Mouse (Mus musculus) liver, postnatal 0 days (tissue): ENCODE data around the gene Smtn. TPM values are rescaled to one million over a fixed set of nuclear protein-coding genes. Genes with fewer than 3 reads are reported as not detected.
A peak's percentile ranks its signal among the peaks of the same experiment; 100 is the strongest.

Source experiments
- ATAC-seq: fragments of 200-750 bp; cut with Nextera tagmentation; 2 replicates; pipeline ENCODE4 v1.8.0; 2017; ENCODE audit warnings: mild to moderate bottlenecking, moderate library complexity
- DNase-seq: peaks from one replicate; pipeline ENCODE4 v3.0.0-alpha.2; 2016
- H3K27ac ChIP-seq: fragments of 300-500 bp; sonication (generic); 2 replicates; pipeline ENCODE4 v1.5.1; 2014; ENCODE audit warnings: antibody characterized with exemption, moderate library complexity, mild to moderate bottlenecking, low read depth
- H3K27me3 ChIP-seq: fragments of 300-500 bp; sonication (generic); 2 replicates; pipeline ENCODE4 v1.6.1; 2014; ENCODE audit warnings: low read length, control low read depth, mixed read lengths; ENCODE audit not compliant: insufficient read depth
- H3K36me3 ChIP-seq: fragments of 300-500 bp; sonication (generic); replicated peaks from 2 replicates; pipeline ENCODE4 v1.6.1; 2014; ENCODE audit warnings: mild to moderate bottlenecking, control low read depth, low read length, moderate library complexity, mixed read lengths; ENCODE audit not compliant: insufficient read depth
- H3K4me1 ChIP-seq: fragments of 300-500 bp; sonication (generic); 2 replicates; pipeline ENCODE4 v1.6.1; 2014; ENCODE audit warnings: antibody characterized with exemption, mild to moderate bottlenecking, control low read depth; ENCODE audit not compliant: insufficient read depth
- H3K4me2 ChIP-seq: fragments of 300-500 bp; sonication (generic); 2 replicates; pipeline ENCODE4 v1.6.1; 2014; ENCODE audit warnings: low read depth, mild to moderate bottlenecking, low read length, moderate library complexity, mixed read lengths
- H3K4me3 ChIP-seq: fragments of 300-500 bp; sonication (generic); 2 replicates; pipeline ENCODE4 v1.5.1; 2014; ENCODE audit warnings: low read depth, low read length
- H3K9ac ChIP-seq: fragments of 300-500 bp; sonication (generic); replicated peaks from 2 replicates; pipeline ENCODE4 v1.6.1; 2014; ENCODE audit warnings: mild to moderate bottlenecking, moderate library complexity
- H3K9me3 ChIP-seq: fragments of 300-500 bp; sonication (generic); 2 replicates; pipeline ENCODE4 v1.6.1; 2016; ENCODE audit warnings: mild to moderate bottlenecking, control low read depth, low read length, mixed read lengths
- CTCF ChIP-seq: sonication (generic); IDR thresholded peaks from 2 replicates; pipeline ENCODE4 v1.5.1; 2016; ENCODE audit warnings: antibody characterized with exemption, low read depth
- EP300 ChIP-seq: IDR thresholded peaks from 2 replicates; pipeline ENCODE4 v1.6.1; 2016; ENCODE audit warnings: antibody characterized with exemption, low read depth, mild to moderate bottlenecking
- WGBS: fragments of 180-500 bp; shearing (Covaris S2); extraction: QIAGEN DNeasy Blood & Tissue Kit; methylation state at CpG from one replicate; pipeline ENCODE4 v1.1.7; 2014; ENCODE audit not compliant: insufficient replicate concordance; 5-methylcytosine and 5-hydroxymethylcytosine counted together
- polyA plus RNA-seq: library from polyadenylated mRNA; unstranded; fragments of >200 nt; fragmentation: Nextera tagmentation; extraction: Ambion mirVana; gene quantifications from 2 replicates; pipeline ENCODE4 v1.2.1, GENCODE M21; 2015

Gene Smtn
- polyA plus RNA-seq, 1 experiment from 2014 or later: 8.9 TPM

GRCm38 (mm10) chr11:3567896-3568295 is 27.5 kb upstream of the Smtn start:
- TF ChIP-seq CTCF (no peak), EP300 (no peak)
- peaks cover 6% of the 10 kb centered on the region for H3K4me1 ChIP-seq
- no peaks in the 10 kb centered on the region for H3K36me3 ChIP-seq
- ATAC-seq (no peak), DNase-seq (no peak)
- H3K27me3 ChIP-seq: no peaks in the 10 kb centered on the region
- H3K9me3 ChIP-seq: no peaks in the 10 kb centered on the region
- H3K27ac ChIP-seq: no peak overlapping the region
- H3K9ac ChIP-seq: no peak overlapping the region
- 73% methylated on average over 1 of the region's 1 CpGs for WGBS
- no peak overlapping the region for H3K4me2 ChIP-seq
- no peak overlapping the region for H3K4me3 ChIP-seq

- ATAC-seq: peak; percentile 99
- peak overlapping the region; percentile 19; the same call in 1 of the 2 replicates for H3K27ac ChIP-seq
- WGBS: 68% methylated on average over 4 of the region's 4 CpGs
Measured at GRCm38 (mm10) chr11:3566018-3566417, 25.6 kb upstream of the Smtn start.

DNA sequence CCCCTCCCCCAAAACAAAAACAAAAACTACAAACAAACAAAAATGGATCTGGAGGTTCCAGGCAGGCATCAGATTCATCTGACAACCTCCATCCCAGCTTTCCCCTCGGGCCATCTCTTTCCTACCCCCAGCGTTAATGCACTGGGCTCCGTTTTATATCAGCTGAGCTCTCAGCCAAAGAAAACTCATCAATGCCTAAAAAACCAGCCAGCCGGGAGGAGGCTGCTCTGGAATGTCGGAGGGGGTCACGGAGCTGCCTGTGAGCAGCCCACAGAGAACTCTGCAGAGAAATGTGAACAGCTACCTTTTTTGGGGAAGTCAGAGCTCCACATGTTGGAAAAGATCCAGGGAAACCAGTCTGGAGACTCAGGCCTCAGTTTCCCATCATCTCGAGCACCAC is 24.0 kb upstream of the Smtn start:
- Histone ChIP-seq H3K27me3 (no peaks in the 10 kb centered on the region), H3K27ac (no peak overlapping the region), H3K9ac (no peak overlapping the region), H3K4me3 (no peak overlapping the region), H3K4me1 (peaks cover 2% of the 10 kb centered on the region), H3K36me3 (no peaks in the 10 kb centered on the region), H3K9me3 (no peaks in the 10 kb centered on the region), H3K4me2 (no peak overlapping the region)
- no peak for TF ChIP-seq EP300
- TF ChIP-seq CTCF: no peak
- 73% methylated on average over 7 of the region's 7 CpGs for WGBS
- no peak for DNase-seq
- no peak for ATAC-seq

More at GRCm38 (mm10) chr11:3566018-3566417, 25.6 kb upstream of the Smtn start:
- peak; percentile 66 for DNase-seq
- no peaks in the 10 kb centered on the region for H3K27me3 ChIP-seq
- no peaks in the 10 kb centered on the region for H3K36me3 ChIP-seq
- H3K9ac ChIP-seq: no peak overlapping the region
- no peaks in the 10 kb centered on the region for H3K9me3 ChIP-seq
- peaks cover 2% of the 10 kb centered on the region for H3K4me1 ChIP-seq
- no peak overlapping the region for H3K4me2 ChIP-seq
- H3K4me3 ChIP-seq: no peak overlapping the region
- TF ChIP-seq CTCF: no peak
- TF ChIP-seq EP300: no peak

- no peak overlapping the region for H3K4me2 ChIP-seq
- no peak overlapping the region for H3K9ac ChIP-seq
- TF ChIP-seq EP300: no peak
- TF ChIP-seq CTCF: no peak
- no peaks in the 10 kb centered on the region for H3K27me3 ChIP-seq
- 85% methylated on average over 6 of the region's 6 CpGs for WGBS
- peaks cover 2% of the 10 kb centered on the region for H3K4me1 ChIP-seq
- no peaks in the 10 kb centered on the region for H3K9me3 ChIP-seq
- no peak overlapping the region for H3K27ac ChIP-seq
- H3K4me3 ChIP-seq: no peak overlapping the region
- ATAC-seq (no peak), DNase-seq (no peak)
- no peaks in the 10 kb centered on the region for H3K36me3 ChIP-seq
Measured at GRCm38 (mm10) chr11:3563853-3564252, 23.4 kb upstream of the Smtn start.

GRCm38 (mm10) chr11:3560202-3560601 is 19.8 kb upstream of the Smtn start:
- no peak overlapping the region for H3K4me2 ChIP-seq

DNA sequence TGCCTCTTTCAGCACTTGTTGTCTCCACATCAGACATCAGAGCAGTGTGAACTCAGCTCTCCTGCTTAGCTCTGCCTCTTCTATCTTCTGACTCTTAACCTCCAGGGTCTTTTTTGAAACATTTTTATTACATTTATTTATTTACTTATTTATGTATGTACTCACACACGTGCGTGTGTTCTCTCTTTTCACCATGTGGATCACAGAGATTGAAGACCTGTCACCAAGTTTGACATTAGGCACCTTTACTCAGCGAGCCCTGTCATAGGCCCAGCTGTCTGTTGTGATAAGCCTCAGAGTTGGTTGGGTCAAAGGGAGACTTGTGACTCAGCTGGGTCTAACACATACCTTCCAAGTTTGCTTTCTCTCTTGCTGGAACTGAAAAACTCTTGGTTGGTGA is 17.4 kb upstream of the Smtn start:
- Histone ChIP-seq H3K27ac (no peak overlapping the region), H3K4me1 (no peaks in the 10 kb centered on the region), H3K4me2 (no peak overlapping the region), H3K9me3 (0 out of 2 replicates have a peak, but pooled peaks cover 2% of the 10 kb centered on the region), H3K36me3 (no peaks in the 10 kb centered on the region), H3K9ac (no peak overlapping the region), H3K27me3 (no peaks in the 10 kb centered on the region), H3K4me3 (no peak overlapping the region)
- ATAC-seq (no peak), DNase-seq (no peak)
- 46% methylated on average over 3 of the region's 3 CpGs for WGBS
- TF ChIP-seq EP300 (no peak), CTCF (no peak)

More at GRCm38 (mm10) chr11:3560202-3560601, 19.8 kb upstream of the Smtn start:
- H3K27ac ChIP-seq: no peak overlapping the region
- 61% methylated on average over 5 of the region's 5 CpGs for WGBS
- no peak overlapping the region for H3K4me3 ChIP-seq
- DNase-seq (no peak), ATAC-seq (0 out of 2 replicates have a peak, but pooled peaks have one; percentile 17)
- H3K9me3 ChIP-seq: 0 out of 2 replicates have a peak, but pooled peaks cover 2% of the 10 kb centered on the region
- H3K36me3 ChIP-seq: no peaks in the 10 kb centered on the region
- no peaks in the 10 kb centered on the region for H3K27me3 ChIP-seq
- TF ChIP-seq CTCF (no peak), EP300 (no peak)
- no peak overlapping the region for H3K9ac ChIP-seq
- no peaks in the 10 kb centered on the region; the same call in none of the 2 replicates for H3K4me1 ChIP-seq
